8 mouse cellular contexts compared by ENCODE assay signal in genomic region chr8:70593173-70593572, GRCm38 (mm10). TPM values are rescaled to one million over a fixed set of nuclear protein-coding genes. Genes with fewer than 3 reads are reported as not detected.
DNase-seq lines count a peak whose midpoint lies in the region; ATAC-seq and TF ChIP-seq lines count a peak whose summit lies in the region.

No protein-coding gene starts in this region.

- H3K4me3 ChIP-seq in E14TG2a.4 (replicated peaks; ENCODE audit: low read length), result peak overlapping the region; percentile 93
- H3K4me3 ChIP-seq in hindbrain, embryonic 13.5 days, result 0 out of 2 replicates have a peak overlapping the region, but pooled peaks have one; percentile 64
- H3K4me3 ChIP-seq in liver, embryonic 16.5 days (ENCODE audit: low read depth, low read length), result peak overlapping the region; percentile 69; the same call in 1 of the 2 replicates
- peak overlapping the region; percentile 65; the same call in 1 of the 2 replicates for H3K4me3 ChIP-seq in stomach, embryonic 15.5 days (replicated peaks)

- ATAC-seq in hindbrain, embryonic 13.5 days (ENCODE audit: low FRiP score), result no peak
- no peak for ATAC-seq in liver, embryonic 16.5 days (ENCODE audit: low read depth)
- no peak for ATAC-seq in stomach, embryonic 15.5 days (ENCODE audit: insufficient read depth, low FRiP score, low read depth)

- H3K4me2 ChIP-seq in hindbrain, embryonic 13.5 days, result peak overlapping the region; percentile 97
- peak overlapping the region; percentile 100; the same call in 1 of the 2 replicates for H3K4me2 ChIP-seq in liver, embryonic 16.5 days (ENCODE audit: low read depth, low read length)
- H3K4me2 ChIP-seq in stomach, embryonic 15.5 days, result peak overlapping the region; percentile 99

- 0 out of 2 replicates have a peak overlapping the region, but pooled peaks have one; percentile 83 for H3K9ac ChIP-seq in hindbrain, embryonic 13.5 days
- no peak overlapping the region for H3K9ac ChIP-seq in liver, embryonic 16.5 days (ENCODE audit: low read depth, low read length)
- no peak overlapping the region for H3K9ac ChIP-seq in stomach, embryonic 15.5 days

- no peak for TF ChIP-seq CTCF in E14TG2a.4 (conservative IDR thresholded peaks at IDR 0.05; ENCODE audit: low read length)

- peaks cover 65% of the 10 kb centered on the region for H3K36me3 ChIP-seq in E14TG2a.4 (ENCODE audit: insufficient read depth, low read length)
- H3K36me3 ChIP-seq in hindbrain, embryonic 13.5 days, result peaks cover 57% of the 10 kb centered on the region
- H3K36me3 ChIP-seq in liver, embryonic 16.5 days (ENCODE audit: control insufficient read depth, insufficient read depth), result peaks cover 11% of the 10 kb centered on the region
- H3K36me3 ChIP-seq in stomach, embryonic 15.5 days, result peaks cover 17% of the 10 kb centered on the region

- H3K9me3 ChIP-seq in E14TG2a.4 (ENCODE audit: low read length), result no peaks in the 10 kb centered on the region
- no peaks in the 10 kb centered on the region for H3K9me3 ChIP-seq in hindbrain, embryonic 13.5 days
- H3K9me3 ChIP-seq in liver, embryonic 16.5 days (replicated peaks; ENCODE audit: control insufficient read depth, low read length), result no peaks in the 10 kb centered on the region
- H3K9me3 ChIP-seq in stomach, embryonic 15.5 days, result no peaks in the 10 kb centered on the region

- H3K27me3 ChIP-seq in E14TG2a.4 (ENCODE audit: insufficient read depth, low read length), result peaks cover 15% of the 10 kb centered on the region
- H3K27me3 ChIP-seq in hindbrain, embryonic 13.5 days, result peaks cover 15% of the 10 kb centered on the region
- H3K27me3 ChIP-seq in liver, embryonic 16.5 days (ENCODE audit: control insufficient read depth, insufficient read depth, low read depth, low read length), result no peaks in the 10 kb centered on the region
- no peaks in the 10 kb centered on the region for H3K27me3 ChIP-seq in stomach, embryonic 15.5 days (replicated peaks)

- DNase-seq in adipocyte (ENCODE audit: low spot score), result peak; percentile 36
- DNase-seq in yolk sac, embryonic 10.5 days (ENCODE audit: low spot score), result no peak
- DNase-seq in spleen, postnatal 4 days (ENCODE audit: low spot score in 2 of 2), result no peak
- DNase-seq in left cerebral cortex, adult 11 months (ENCODE audit: low spot score), result no peak

- H3K27ac ChIP-seq in hindbrain, embryonic 13.5 days, result peak overlapping the region; percentile 60
- peak overlapping the region; percentile 63 for H3K27ac ChIP-seq in liver, embryonic 16.5 days (ENCODE audit: low read length)
- H3K27ac ChIP-seq in stomach, embryonic 15.5 days, result peak overlapping the region; percentile 81; the same call in 1 of the 2 replicates

- WGBS in hindbrain, embryonic 13.5 days, result 48% methylated on average over 7 of the region's 8 CpGs
- 63% methylated on average over 8 of the region's 8 CpGs for WGBS in liver, embryonic 16.5 days (ENCODE audit: insufficient replicate concordance)
- 45% methylated on average over 8 of the region's 8 CpGs for WGBS in stomach, embryonic 15.5 days

- peaks cover 83% of the 10 kb centered on the region for H3K4me1 ChIP-seq in E14TG2a.4 (replicated peaks; ENCODE audit: low read depth, low read length)
- H3K4me1 ChIP-seq in hindbrain, embryonic 13.5 days (replicated peaks), result peaks cover 48% of the 10 kb centered on the region
- peaks cover 36% of the 10 kb centered on the region for H3K4me1 ChIP-seq in liver, embryonic 16.5 days (ENCODE audit: control insufficient read depth, low read depth, low read length)
- peaks cover 37% of the 10 kb centered on the region for H3K4me1 ChIP-seq in stomach, embryonic 15.5 days

RNA-seq across cellular contexts. Expression of gene Isyna1, which starts 1.0 kb away (rescaled TPM):
- 121 and 125 TPM in 2 replicates for polyA plus RNA-seq in hindbrain, embryonic 13.5 days (2015; fragmentation: Nextera tagmentation; extraction: Ambion mirVana)
- 35.0 and 38.0 TPM in 2 replicates for polyA plus RNA-seq in liver, embryonic 16.5 days (2015; fragmentation: Nextera tagmentation; extraction: Ambion mirVana)
- polyA plus RNA-seq in stomach, embryonic 15.5 days (2015; fragmentation: Nextera tagmentation; extraction: Ambion mirVana), result 127 and 133 TPM in 2 replicates

RNA-seq across cellular contexts. Expression of gene Ssbp4, which starts 15.5 kb away (rescaled TPM):
- polyA plus RNA-seq in hindbrain, embryonic 13.5 days (2015; fragmentation: Nextera tagmentation; extraction: Ambion mirVana), result 122 and 132 TPM in 2 replicates
- 25.1 and 32.3 TPM in 2 replicates for polyA plus RNA-seq in liver, embryonic 16.5 days (2015; fragmentation: Nextera tagmentation; extraction: Ambion mirVana)
- 104 and 117 TPM in 2 replicates for polyA plus RNA-seq in stomach, embryonic 15.5 days (2015; fragmentation: Nextera tagmentation; extraction: Ambion mirVana)

RNA-seq across cellular contexts. Expression of gene Lrrc25, which starts 22.8 kb away (rescaled TPM):
- polyA plus RNA-seq in hindbrain, embryonic 13.5 days (2015; fragmentation: Nextera tagmentation; extraction: Ambion mirVana), result 1.5 and 1.9 TPM in 2 replicates
- polyA plus RNA-seq in liver, embryonic 16.5 days (2015; fragmentation: Nextera tagmentation; extraction: Ambion mirVana), result 7.5 and 9.0 TPM in 2 replicates
- polyA plus RNA-seq in stomach, embryonic 15.5 days (2015; fragmentation: Nextera tagmentation; extraction: Ambion mirVana), result 3.7 and 3.9 TPM in 2 replicates

RNA-seq across cellular contexts. Expression of gene Gdf15, which starts 39.1 kb away (rescaled TPM):
- polyA plus RNA-seq in hindbrain, embryonic 13.5 days (2015; fragmentation: Nextera tagmentation; extraction: Ambion mirVana), result 0.12 and 0.14 TPM in 2 replicates
- polyA plus RNA-seq in liver, embryonic 16.5 days (2015; fragmentation: Nextera tagmentation; extraction: Ambion mirVana), result 2.7 and 3.1 TPM in 2 replicates
- polyA plus RNA-seq in stomach, embryonic 15.5 days (2015; fragmentation: Nextera tagmentation; extraction: Ambion mirVana), result 0.95 and 1.4 TPM in 2 replicates

RNA-seq across cellular contexts. Expression of gene Ell, which starts 53.9 kb away (rescaled TPM):
- 16.3 and 17.2 TPM in 2 replicates for polyA plus RNA-seq in hindbrain, embryonic 13.5 days (2015; fragmentation: Nextera tagmentation; extraction: Ambion mirVana)
- polyA plus RNA-seq in liver, embryonic 16.5 days (2015; fragmentation: Nextera tagmentation; extraction: Ambion mirVana), result 12.9 and 16.8 TPM in 2 replicates
- polyA plus RNA-seq in stomach, embryonic 15.5 days (2015; fragmentation: Nextera tagmentation; extraction: Ambion mirVana), result 16.1 and 17.7 TPM in 2 replicates
